Mouse (Mus musculus): ENCODE data around the gene Adam22. TPM values are rescaled to one million over a fixed set of nuclear protein-coding genes. Genes with fewer than 3 reads are reported as not detected.

Adam22 gene
- polyA plus RNA-seq, 1 experiment: 3.6 TPM

DNA sequence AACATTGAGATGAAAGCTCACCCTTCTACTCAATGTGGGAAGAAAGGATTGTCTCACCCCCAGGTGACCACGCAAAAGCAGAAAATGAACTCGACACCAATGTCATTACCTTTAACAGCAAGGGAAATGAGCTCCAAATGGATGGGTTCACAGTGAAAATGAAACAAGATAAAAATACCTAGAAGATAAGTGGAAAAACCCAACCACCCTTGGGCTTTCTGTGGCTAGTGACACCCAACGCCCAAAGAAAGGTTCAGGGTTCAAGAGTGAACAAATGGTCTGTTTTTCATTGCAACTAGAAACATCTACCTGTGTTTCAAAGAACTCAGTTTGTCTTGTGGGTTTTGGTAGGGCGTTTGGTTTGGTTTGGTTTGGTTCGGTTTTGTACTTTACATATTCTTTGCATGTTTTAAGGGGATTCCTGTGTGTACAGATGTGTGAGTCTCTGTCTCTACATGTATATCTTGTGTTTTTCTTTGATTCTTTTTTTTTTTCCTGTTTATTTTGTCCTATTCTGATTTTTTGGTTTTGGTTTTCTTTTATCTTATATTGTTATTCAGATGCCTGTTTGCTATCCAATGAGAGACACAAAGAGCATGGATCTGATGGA, 6.4 kb upstream of the Adam22 start:
- H3K27ac ChIP-seq (ENCODE audit: control insufficient read depth, insufficient read depth, low read depth, low read length): no peak overlapping the region
- TF ChIP-seq CTCF (IDR thresholded peaks at IDR 0.05; ENCODE audit: control insufficient read depth, insufficient read depth, insufficient replicate concordance, low read depth, low read length) (no peak), POLR2A (IDR thresholded peaks at IDR 0.05; ENCODE audit: control insufficient read depth, low read depth, low read length) (no peak)
- H3K4me1 ChIP-seq (ENCODE audit: control insufficient read depth, insufficient read depth, low read length): no peaks in the 10 kb centered on the region
- H3K4me3 ChIP-seq (ENCODE audit: control insufficient read depth, low read depth, low read length): no peak overlapping the region
- no peaks in the 10 kb centered on the region for H3K27me3 ChIP-seq (ENCODE audit: control insufficient read depth, insufficient read depth, low read length)
- no peaks in the 10 kb centered on the region for H3K36me3 ChIP-seq (ENCODE audit: control insufficient read depth, insufficient read depth, low read length)

DNA sequence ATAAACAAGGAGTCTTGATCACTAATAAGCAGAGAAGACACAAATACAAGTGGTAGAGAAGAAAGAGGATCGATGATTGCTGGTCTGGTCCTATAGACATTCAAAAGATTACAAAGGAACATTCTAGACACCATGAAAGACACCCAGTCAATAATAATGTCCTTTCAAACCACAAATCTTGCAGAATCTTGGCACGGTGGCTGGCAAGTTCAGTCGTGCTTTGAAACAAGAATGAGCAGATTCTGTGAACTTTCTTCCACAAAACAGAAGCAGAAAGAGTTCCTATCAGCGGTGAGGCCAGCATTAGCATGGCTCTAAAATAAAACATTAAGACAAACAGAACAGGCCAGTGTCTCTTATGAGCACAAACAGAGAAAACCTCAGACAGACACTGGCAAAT, 5.5 kb upstream of the Adam22 start:
- TF ChIP-seq POLR2A (IDR thresholded peaks at IDR 0.05; ENCODE audit: control insufficient read depth, low read depth, low read length): no peak
- no peak for TF ChIP-seq CTCF (IDR thresholded peaks at IDR 0.05; ENCODE audit: control insufficient read depth, insufficient read depth, insufficient replicate concordance, low read depth, low read length)
- H3K27me3 ChIP-seq (ENCODE audit: control insufficient read depth, insufficient read depth, low read length): no peaks in the 10 kb centered on the region
- no peak overlapping the region for H3K27ac ChIP-seq (ENCODE audit: control insufficient read depth, insufficient read depth, low read depth, low read length)
- H3K4me3 ChIP-seq (ENCODE audit: control insufficient read depth, low read depth, low read length): no peak overlapping the region
- no peaks in the 10 kb centered on the region for H3K36me3 ChIP-seq (ENCODE audit: control insufficient read depth, insufficient read depth, low read length)
- no peaks in the 10 kb centered on the region for H3K4me1 ChIP-seq (ENCODE audit: control insufficient read depth, insufficient read depth, low read length)

DNA sequence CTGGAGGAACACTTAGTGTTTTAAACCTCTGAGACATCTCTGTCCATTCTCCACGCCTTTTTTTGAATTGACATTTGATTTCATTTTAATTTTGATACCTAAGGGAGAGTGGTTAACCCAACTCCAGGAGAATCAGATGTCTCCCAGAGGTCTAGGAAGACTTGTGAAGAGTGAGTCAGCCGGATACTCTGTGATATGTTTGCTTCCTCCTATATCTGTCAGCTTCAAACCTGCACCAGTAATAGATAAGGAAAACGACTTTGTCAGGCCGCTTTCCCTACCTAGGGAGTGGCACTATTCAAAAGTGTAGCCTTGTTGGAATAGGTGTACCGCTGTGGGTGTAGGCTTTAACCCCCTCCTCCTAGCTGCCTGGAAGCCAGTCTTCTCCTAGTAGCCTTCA, 821 bp upstream of the Adam22 start:
- TF ChIP-seq CTCF (IDR thresholded peaks at IDR 0.05; ENCODE audit: control insufficient read depth, insufficient read depth, insufficient replicate concordance, low read depth, low read length): no peak
- TF ChIP-seq POLR2A (IDR thresholded peaks at IDR 0.05; ENCODE audit: control insufficient read depth, low read depth, low read length): no peak
- peaks cover 13% of the 10 kb centered on the region for H3K4me1 ChIP-seq (ENCODE audit: control insufficient read depth, insufficient read depth, low read length)
- H3K36me3 ChIP-seq (ENCODE audit: control insufficient read depth, insufficient read depth, low read length): no peaks in the 10 kb centered on the region
- no peak overlapping the region for H3K4me3 ChIP-seq (ENCODE audit: control insufficient read depth, low read depth, low read length)
- no peaks in the 10 kb centered on the region for H3K27me3 ChIP-seq (ENCODE audit: control insufficient read depth, insufficient read depth, low read length)
- H3K27ac ChIP-seq (ENCODE audit: control insufficient read depth, insufficient read depth, low read depth, low read length): no peak overlapping the region

DNA sequence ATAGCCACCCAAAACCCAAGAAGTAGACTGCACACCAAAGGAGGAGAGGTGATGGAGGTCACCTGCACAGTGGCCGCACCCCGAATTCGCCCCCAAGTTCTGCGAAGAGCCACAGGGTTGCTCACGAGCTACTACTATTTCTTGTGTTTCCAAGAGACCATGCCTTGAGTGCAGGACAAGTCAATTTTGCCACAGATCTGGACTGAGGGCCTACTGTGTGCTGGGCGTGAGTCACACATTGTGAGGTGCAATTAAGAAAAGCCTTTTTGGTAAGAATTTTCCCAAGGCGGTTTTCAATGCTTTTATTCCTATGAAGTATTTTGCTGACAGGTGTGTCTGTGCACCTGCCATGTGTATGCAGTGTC, 350 bp upstream of the Adam22 start:
- Histone ChIP-seq H3K4me3 (ENCODE audit: control insufficient read depth, low read depth, low read length) (peak overlapping the region; percentile 58), H3K4me1 (ENCODE audit: control insufficient read depth, insufficient read depth, low read length) (peaks cover 13% of the 10 kb centered on the region), H3K27me3 (ENCODE audit: control insufficient read depth, insufficient read depth, low read length) (no peaks in the 10 kb centered on the region), H3K27ac (ENCODE audit: control insufficient read depth, insufficient read depth, low read depth, low read length) (no peak overlapping the region), H3K36me3 (ENCODE audit: control insufficient read depth, insufficient read depth, low read length) (no peaks in the 10 kb centered on the region)
- no peak for TF ChIP-seq CTCF (IDR thresholded peaks at IDR 0.05; ENCODE audit: control insufficient read depth, insufficient read depth, insufficient replicate concordance, low read depth, low read length)
- TF ChIP-seq POLR2A (IDR thresholded peaks at IDR 0.05; ENCODE audit: control insufficient read depth, low read depth, low read length): no peak

DNA sequence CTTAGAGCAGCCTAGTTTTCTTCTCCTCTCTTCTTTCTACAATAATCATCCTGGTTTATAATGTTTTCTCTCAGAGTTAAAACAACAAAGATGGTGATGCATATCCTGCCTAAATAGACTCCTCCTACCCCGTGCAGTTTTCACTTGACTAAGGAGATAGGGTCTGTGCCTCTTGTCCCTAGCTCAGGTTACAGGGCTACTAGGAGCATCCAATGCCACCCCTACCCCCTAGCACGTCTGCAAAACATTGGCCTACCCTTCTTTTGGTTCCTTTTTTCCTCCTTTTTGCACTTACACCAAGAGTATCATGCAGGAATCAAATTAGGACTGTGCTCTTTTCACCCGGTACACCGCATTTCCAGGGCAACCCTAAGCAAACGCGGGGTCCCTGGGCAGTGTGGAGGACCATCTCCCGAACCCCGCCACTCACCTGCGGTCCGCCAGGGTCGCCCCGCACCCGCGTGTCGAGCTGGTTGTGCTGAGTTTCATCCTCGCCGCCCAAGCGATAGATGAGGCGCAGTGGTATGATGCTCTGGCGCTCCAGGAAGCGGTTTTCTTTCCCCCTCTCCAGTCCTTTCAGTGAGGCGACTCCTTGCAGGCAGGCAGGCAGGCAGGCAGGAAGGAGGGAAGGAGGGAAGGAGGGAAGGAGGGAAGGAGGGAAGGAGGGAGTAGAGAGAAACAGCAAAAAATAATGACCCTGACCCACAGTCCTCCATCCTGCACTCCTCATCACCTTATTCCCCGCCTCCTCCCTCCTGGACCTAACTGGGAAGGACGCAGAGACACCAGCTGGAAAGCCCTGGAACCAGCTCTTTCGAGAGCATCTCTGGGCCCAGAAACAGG, 968 bp downstream of the Adam22 start:
- H3K36me3 ChIP-seq (ENCODE audit: control insufficient read depth, insufficient read depth, low read length): no peaks in the 10 kb centered on the region
- peak overlapping the region; percentile 58 for H3K4me3 ChIP-seq (ENCODE audit: control insufficient read depth, low read depth, low read length)
- no peak for TF ChIP-seq CTCF (IDR thresholded peaks at IDR 0.05; ENCODE audit: control insufficient read depth, insufficient read depth, insufficient replicate concordance, low read depth, low read length)
- no peak for TF ChIP-seq POLR2A (IDR thresholded peaks at IDR 0.05; ENCODE audit: control insufficient read depth, low read depth, low read length)
- H3K27ac ChIP-seq (ENCODE audit: control insufficient read depth, insufficient read depth, low read depth, low read length): no peak overlapping the region
- H3K27me3 ChIP-seq (ENCODE audit: control insufficient read depth, insufficient read depth, low read length): no peaks in the 10 kb centered on the region
- peaks cover 13% of the 10 kb centered on the region for H3K4me1 ChIP-seq (ENCODE audit: control insufficient read depth, insufficient read depth, low read length)

DNA sequence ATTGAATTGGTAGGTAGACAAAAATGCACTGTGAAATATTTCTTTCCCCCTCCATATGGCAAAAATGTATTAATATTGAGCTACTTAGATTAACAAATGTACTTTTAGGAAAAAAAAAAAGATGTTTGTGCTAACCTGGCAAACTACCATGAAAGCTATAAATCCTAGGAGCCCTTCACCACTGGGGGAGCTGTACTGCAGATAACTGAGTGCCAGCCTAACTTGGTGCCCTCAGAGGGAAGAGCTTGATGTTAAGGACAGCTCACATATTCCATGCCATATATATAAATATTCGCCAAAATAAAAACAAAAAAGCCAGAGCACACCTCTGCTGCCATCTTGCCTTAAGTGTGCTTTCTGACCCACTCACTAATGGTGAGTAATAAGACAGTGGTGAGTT, 5.6 kb downstream of the Adam22 start:
- Histone ChIP-seq H3K27me3 (ENCODE audit: control insufficient read depth, insufficient read depth, low read length) (no peaks in the 10 kb centered on the region), H3K4me3 (ENCODE audit: control insufficient read depth, low read depth, low read length) (no peak overlapping the region), H3K27ac (ENCODE audit: control insufficient read depth, insufficient read depth, low read depth, low read length) (no peak overlapping the region), H3K4me1 (ENCODE audit: control insufficient read depth, insufficient read depth, low read length) (peaks cover 4% of the 10 kb centered on the region), H3K36me3 (ENCODE audit: control insufficient read depth, insufficient read depth, low read length) (no peaks in the 10 kb centered on the region)
- TF ChIP-seq CTCF (IDR thresholded peaks at IDR 0.05; ENCODE audit: control insufficient read depth, insufficient read depth, insufficient replicate concordance, low read depth, low read length) (no peak), POLR2A (IDR thresholded peaks at IDR 0.05; ENCODE audit: control insufficient read depth, low read depth, low read length) (no peak)

DNA sequence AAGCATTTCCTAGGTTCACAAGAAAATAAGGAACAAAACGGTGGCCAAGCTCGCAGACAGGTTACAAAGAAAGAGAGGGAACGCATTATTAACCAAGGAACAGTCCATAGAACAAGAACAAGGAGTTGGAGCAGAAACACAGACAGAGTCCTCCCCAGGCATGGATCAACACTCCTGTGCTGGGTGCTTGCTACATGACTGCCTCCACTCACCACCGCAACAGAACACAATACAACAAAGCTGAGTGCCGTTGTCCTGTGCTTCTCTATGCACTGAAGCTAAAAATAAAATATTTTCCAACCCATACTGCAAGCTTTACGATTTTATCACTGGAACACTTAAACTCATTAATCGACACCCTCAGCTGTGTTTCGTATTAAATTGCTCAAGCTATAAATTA, 10.3 kb downstream of the Adam22 start:
- H3K4me3 ChIP-seq (ENCODE audit: control insufficient read depth, low read depth, low read length): no peak overlapping the region
- no peak overlapping the region for H3K27ac ChIP-seq (ENCODE audit: control insufficient read depth, insufficient read depth, low read depth, low read length)
- no peaks in the 10 kb centered on the region for H3K27me3 ChIP-seq (ENCODE audit: control insufficient read depth, insufficient read depth, low read length)
- no peak for TF ChIP-seq CTCF (IDR thresholded peaks at IDR 0.05; ENCODE audit: control insufficient read depth, insufficient read depth, insufficient replicate concordance, low read depth, low read length)
- TF ChIP-seq POLR2A (IDR thresholded peaks at IDR 0.05; ENCODE audit: control insufficient read depth, low read depth, low read length): no peak
- H3K4me1 ChIP-seq (ENCODE audit: control insufficient read depth, insufficient read depth, low read length): no peaks in the 10 kb centered on the region
- H3K36me3 ChIP-seq (ENCODE audit: control insufficient read depth, insufficient read depth, low read length): no peaks in the 10 kb centered on the region

Data from testis, adult 2 months (tissue).